Mouse (Mus musculus) A20 (cell line): Measurements from ENCODE around the gene 2410131K14Rik.

Source experiments
- DNase-seq: peaks from one replicate; pipeline ENCODE4 v3.0.0-alpha.2; 2011; ENCODE audit warnings: low read depth, low spot score

Gene 2410131K14Rik

GRCm38 (mm10) chr5:118260642-118261041, 15.6 kb downstream of the 2410131K14Rik start:
- DNase-seq: no peak

- no peak for DNase-seq
These were observed 16.2 kb downstream of the 2410131K14Rik start for GRCm38 (mm10) chr5:118261181-118261580.

DNA sequence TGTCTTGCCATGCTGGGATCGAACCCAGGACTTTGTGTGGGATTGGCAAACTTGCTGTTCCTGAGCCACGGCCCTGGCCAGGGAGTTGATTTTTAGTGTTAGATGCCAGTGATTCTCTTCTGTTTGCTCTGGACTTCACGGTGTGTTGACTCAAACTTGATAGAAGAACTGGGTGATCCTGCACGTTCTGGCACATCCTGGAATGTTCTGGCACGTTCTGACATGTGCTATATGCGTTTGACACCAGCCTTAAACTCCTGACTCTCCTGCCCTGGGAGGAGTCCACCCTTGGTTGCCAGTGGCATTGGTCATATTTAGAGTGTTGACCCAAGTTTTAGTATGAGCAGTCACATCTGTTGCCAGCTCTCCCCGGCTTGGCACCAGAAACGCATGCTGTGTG, 17.4 kb downstream of the 2410131K14Rik start:
- DNase-seq: no peak

DNA sequence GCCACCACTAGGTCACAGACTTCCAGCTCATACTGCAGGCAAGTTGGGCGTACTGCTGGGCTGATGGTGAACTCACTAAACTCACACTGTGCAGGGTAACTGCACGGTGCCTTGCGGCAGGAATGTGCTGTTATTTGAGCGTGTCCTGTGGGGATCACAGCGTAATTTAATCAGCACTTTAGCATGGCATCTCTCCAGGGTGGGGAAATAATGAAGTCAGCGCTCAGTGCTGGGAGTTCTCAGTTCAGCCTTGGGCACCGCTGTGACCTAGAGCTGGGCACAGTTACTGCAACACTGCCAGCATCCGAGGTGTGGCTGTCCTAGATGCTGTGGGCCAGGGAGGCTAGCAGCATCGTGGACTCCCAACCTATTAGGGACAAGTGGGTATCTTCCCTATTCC, 19.3 kb downstream of the 2410131K14Rik start:
- DNase-seq: no peak

- DNase-seq: no peak
These were observed 20.3 kb downstream of the 2410131K14Rik start for GRCm38 (mm10) chr5:118265366-118265765.

DNA sequence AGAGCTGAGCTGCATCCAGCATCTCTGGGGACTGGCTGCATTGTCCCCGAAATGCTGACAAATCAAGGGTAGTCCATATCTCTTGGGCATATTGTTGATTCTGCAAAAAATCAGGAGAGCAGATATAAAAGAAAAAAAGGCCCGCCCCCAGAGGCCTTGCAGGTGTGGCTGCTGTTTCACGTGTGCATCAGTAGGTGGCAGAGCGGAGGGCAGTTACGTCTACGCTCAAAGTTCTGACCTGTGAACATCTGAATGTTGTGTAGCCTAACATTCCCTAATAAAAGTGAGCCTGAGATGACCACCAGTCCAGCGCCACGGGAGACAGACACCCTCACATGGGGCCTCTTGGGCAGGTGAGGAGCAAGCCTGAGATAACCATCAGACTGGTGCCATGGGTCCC, 21.3 kb downstream of the 2410131K14Rik start:
- peak; percentile 46 for DNase-seq

DNA sequence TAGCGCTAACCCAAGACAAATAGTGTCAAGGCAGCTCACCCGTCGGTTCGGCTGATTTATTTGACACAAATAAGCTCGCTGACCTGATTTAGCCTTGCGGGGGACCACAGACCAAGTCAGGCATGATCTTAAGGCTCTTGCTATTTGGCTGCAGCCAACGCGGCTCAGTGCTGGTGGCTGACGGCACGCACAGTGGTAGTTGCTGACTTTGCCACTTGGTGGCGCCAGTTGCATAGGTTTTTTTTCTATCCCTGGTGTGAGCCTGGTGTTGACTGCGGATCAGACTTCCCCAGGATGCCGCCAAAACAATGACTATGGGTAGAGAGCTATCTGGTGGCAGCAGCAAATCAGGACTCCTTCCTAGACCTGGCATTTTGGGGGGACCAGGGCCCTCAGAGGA, 24.0 kb downstream of the 2410131K14Rik start:
- peak; percentile 65 for DNase-seq

DNA sequence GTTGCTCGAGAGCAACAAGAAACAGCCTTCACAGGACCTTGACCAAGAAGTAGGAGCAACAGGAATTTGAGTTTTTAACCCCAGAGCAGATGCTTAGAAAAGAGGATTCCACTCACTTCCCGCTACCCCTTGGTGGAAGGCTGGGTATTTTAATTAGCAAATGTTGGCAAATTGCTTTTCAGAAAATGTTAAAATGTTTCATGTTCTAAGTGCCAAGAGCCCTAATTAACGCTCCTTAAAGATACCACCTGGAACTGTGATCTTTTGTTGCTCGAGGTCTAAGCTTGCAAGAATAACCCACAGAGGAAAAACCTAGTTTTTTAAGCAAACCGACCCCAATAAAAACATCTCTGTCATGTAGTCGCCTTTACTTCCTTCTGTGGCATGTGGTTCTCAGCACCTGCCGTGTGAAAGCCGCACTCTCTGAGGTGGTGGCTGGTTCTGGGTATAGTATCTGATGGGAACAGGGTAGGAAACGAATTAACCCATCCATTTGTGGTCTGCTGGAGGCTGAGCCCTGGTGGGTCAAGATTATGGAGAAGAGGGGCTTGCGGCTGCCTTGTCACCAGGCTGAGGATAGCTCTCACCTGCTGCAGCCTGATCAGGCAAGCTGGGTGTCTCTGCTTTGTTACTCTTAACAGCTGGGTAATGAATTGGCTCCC, 26.6 kb downstream of the 2410131K14Rik start:
- DNase-seq: no peak

DNA sequence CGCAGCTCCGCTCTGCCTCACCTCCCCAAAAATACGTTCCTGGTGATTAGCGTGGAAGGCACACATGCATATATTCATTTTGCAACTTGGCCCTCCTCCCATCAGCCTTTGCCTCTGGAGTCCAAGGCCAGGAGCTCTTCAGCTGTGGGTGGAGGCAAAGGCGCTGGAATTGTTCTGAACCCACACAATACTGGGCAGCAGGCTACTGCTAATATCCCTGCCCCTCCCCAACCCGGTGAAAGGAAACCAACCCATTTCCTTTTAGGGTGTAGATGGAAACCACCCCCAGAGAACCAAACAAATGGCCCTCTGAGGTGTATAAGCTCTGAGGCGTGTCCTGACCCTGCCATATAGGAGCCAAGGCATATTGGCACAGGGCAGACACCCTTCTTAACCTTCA, 28.4 kb downstream of the 2410131K14Rik start:
- no peak for DNase-seq

GRCm38 (mm10) chr5:118274546-118274945, 29.5 kb downstream of the 2410131K14Rik start:
- DNase-seq: no peak

- DNase-seq: no peak
These were observed 31.3 kb downstream of the 2410131K14Rik start for GRCm38 (mm10) chr5:118276281-118276680.

DNA sequence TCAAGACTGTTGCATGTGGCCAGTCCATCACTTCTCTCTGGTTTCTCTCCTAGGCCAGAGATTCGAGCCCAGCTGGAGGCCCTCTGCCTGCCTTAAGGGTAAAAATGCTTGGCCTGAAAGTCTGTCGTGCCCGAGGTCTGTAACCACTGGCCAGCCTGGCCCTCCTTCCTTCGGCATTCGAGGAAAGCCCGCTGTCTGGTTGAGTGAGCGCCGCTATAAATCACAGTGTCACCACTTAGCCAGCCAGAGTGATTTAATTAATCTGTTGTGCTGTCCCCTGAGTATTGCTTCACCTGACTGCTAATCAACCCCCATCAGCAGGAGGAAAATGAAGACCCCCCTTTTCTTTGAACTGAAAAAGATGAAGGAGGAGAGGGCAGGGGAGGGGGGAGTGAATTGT, 31.7 kb downstream of the 2410131K14Rik start:
- DNase-seq: no peak

DNA sequence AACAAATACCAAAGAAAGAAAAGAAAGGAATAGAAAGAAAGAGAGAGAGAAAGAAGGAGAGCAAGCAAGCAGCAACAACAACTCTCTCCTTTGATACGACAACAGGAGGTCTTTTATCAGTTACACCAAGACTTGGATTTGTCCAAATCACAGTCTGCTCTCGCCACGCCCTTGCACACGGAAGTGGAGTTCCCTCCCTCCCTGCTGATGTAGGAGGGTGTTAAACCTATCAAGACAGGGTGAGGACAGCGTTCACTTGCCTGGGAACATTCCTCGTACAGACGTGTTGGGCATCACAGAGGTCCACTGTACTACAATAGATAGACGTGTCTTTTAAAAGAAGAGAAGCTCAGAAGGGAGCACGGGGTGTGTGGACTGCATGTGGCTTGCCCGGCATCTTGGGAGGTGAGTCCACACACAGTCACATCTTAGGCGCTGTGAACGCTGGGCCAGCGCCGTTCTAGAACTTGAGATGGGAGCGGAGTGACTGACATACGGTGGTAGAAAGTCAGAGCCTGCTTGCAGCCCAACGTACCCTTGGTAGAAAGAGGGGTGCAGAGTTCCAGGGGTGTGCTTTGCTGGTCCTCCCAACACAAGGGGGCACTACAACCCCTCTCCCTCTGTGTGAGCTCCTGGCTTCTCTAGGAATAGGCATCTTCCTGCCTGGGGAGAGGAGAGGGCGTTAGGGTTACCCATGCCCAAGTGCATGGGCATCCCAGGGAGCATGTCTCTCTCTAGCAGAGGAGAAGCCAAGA, 32.9 kb downstream of the 2410131K14Rik start:
- DNase-seq: peak; percentile 19

GRCm38 (mm10) chr5:118291453-118291852, 46.4 kb downstream of the 2410131K14Rik start:
- DNase-seq: peak; percentile 46

- DNase-seq: no peak
These were observed 47.4 kb downstream of the 2410131K14Rik start for GRCm38 (mm10) chr5:118292476-118292875.

GRCm38 (mm10) chr5:118294086-118294864, 49.2 kb downstream of the 2410131K14Rik start:
- DNase-seq: no peak

DNA sequence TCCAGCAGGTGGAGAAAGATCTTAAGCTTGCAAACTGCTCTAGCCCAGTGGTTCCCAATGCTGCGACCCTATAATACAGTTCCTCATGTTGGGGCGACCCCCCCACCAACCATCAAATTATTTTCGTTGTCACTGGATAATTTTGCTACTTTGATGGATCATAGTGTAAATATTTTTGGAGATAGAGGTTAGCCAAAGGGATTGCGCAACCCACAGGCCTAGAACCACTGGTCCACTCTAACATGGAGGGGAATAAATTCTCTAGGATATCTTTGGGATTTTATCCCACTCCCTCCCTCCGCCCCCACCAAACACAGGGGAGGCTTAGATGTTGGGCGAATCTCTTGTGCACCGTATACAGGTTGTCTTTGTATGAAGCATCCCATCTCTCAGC, 49.8 kb downstream of the 2410131K14Rik start:
- DNase-seq: no peak

- no peak for DNase-seq
These were observed 52.3 kb downstream of the 2410131K14Rik start for GRCm38 (mm10) chr5:118297338-118297746.

DNA sequence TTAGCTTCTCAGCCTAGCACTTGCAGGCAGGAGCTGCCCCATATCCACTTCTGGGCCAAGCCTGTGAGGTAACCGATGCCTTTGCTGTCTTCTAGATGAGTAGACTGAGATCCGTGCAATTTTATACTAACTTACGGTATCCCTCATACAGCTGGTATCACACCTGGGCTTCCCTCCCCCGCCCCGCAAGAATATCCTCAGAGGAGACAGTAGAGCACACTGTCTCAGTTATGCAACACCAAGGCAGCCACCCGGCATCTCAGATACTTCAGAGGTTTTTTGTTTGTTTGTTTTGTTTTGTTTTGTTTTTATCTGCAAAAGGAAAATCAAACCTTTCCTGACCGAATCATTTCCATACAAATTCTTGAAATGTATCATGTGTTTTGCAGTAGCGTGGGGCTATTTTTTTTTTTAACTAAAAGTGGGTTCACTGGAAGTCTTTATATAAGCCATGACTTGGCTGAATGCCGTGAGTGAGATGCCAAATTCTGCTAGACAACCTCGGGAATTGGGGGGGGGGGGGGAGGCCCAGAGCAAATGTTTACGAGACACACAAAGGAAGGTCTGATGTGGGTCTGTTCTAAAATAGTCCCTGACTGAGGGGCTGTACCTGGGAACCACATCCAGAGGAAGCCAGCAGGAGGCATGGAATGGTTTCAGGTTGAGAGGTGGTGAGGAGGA, 54.8 kb downstream of the 2410131K14Rik start:
- DNase-seq: no peak

DNA sequence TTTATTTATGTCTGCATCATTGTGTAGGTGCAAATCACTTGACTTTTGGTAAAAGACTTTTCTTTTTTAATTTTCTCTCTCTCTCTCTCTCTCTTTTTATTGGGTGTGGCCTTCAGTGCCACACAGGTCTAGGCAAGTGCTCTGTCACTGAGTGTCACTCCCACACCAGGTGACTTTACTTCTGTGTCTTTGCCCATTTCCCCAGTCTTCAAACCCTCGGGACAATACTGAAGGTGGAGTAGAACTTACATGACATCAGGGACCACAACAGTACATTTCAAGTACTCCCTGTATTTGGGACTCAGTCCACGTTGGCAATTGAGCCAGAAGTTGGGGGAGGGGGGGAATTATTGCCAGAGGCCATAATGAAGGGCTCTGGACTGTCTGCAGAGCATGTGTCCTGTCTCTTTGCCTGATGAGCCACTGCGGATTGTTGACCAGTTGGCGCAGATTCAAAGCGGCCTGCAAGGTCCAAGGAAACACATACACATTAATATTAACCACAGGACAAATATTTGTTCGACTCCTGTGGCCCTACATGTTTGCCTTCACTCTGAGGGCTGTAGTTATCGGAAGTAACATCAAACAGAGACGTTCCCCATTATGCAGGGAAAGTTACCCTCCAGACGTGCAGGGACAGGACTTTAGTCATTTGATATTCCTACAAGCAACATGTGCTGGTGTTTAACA, 57.6 kb downstream of the 2410131K14Rik start:
- DNase-seq: no peak

DNA sequence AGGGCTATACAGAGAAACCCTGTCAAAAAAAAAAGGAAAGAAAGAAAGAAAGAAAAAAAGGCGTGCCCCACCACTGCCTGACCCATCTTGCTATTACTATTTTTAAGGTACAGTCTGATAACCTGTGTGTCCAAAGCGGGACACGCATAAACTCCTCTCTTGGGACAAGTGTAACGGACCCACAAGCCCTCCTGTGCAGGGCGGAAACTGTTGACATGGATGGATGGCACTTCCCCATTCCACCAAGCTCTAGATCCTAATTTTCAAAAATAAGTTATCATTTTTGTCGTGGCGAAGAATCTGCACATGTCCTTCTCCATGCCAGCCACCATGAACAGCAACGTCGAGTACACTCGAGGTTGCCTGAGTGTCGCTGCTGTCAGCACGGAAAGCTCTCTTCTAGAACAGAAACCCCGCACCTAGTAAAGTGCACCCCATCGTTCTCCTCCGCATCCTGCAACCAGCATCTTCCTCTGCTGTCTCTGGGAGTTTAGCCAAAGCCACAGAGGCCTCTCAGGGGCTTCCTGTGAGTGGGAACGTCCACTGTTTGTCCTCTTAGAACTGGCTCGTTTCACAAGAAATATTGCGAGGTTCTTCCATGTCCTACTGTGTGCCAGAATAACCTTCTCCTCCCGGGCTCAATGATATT, 60.1 kb downstream of the 2410131K14Rik start:
- DNase-seq: no peak
